Mouse (Mus musculus) CH12.LX (cell line): ENCODE data around the gene 6430550D23Rik. TPM values are rescaled to one million over a fixed set of nuclear protein-coding genes. Genes with fewer than 3 reads are reported as not detected.

Source experiments
- DNase-seq: peaks from one replicate; pipeline ENCODE4 v3.0.0-alpha.2; 2013; ENCODE audit errors: extremely low read depth
- H3K27ac ChIP-seq: 2 replicates; pipeline ENCODE4 v1.5.1; 2012; ENCODE audit warnings: low read depth, mild to moderate bottlenecking, control low read depth, moderate library complexity; ENCODE audit not compliant: insufficient read depth
- H3K27me3 ChIP-seq: replicated peaks from 2 replicates; pipeline ENCODE3; 2012; ENCODE audit warnings: inconsistent platforms
- H3K36me3 ChIP-seq, 2 experiments: replicated peaks in 1 of 2; 2 replicates each; pipeline versions ENCODE3 to v1.6.1; 2012; ENCODE audit warnings: inconsistent platforms in 1 of 2, low read length in 1 of 2, mild to moderate bottlenecking in 1 of 2, mixed read lengths in 1 of 2, moderate library complexity in 1 of 2; ENCODE audit not compliant: control insufficient read depth in 1 of 2, insufficient read depth in 1 of 2
- H3K4me1 ChIP-seq, 2 experiments: 2 replicates each; pipeline ENCODE4 v1.6.1; 2012; ENCODE audit warnings: inconsistent platforms in 1 of 2, moderate library complexity in 1 of 2; ENCODE audit not compliant: insufficient read depth in 2 of 2, control insufficient read depth in 1 of 2
- H3K4me2 ChIP-seq: 2 replicates; pipeline ENCODE4 v1.6.1; 2012; ENCODE audit warnings: low read depth, mild to moderate bottlenecking, control low read depth; ENCODE audit not compliant: poor library complexity, insufficient read depth, severe bottlenecking
- H3K4me3 ChIP-seq, 3 experiments: fragments of 150-350 bp in 1 of 3; sonication (generic) in 1 of 3; replicated peaks in 1 of 3; 2 replicates each; pipeline versions ENCODE3 to v1.5.1; 2011 to 2012; ENCODE audit warnings: low read depth in 2 of 3, low read length in 2 of 3, mild to moderate bottlenecking in 2 of 3, moderate library complexity in 2 of 3, control low read depth in 1 of 3, improper control_type of control experiment in 1 of 3, inconsistent platforms in 1 of 3, mixed read lengths in 1 of 3; ENCODE audit not compliant: poor library complexity in 1 of 3
- H3K79me2 ChIP-seq: replicated peaks from 2 replicates; pipeline ENCODE4 v1.6.1; 2012; ENCODE audit warnings: mild to moderate bottlenecking, moderate library complexity; ENCODE audit not compliant: control insufficient read depth, poor library complexity, insufficient read depth, severe bottlenecking; ENCODE audit errors: extremely low read depth
- H3K9ac ChIP-seq: 2 replicates; pipeline ENCODE4 v1.6.1; 2012; ENCODE audit warnings: low read depth, mild to moderate bottlenecking, control low read depth, moderate library complexity; ENCODE audit not compliant: insufficient read depth
- H3K9me3 ChIP-seq: replicated peaks from 2 replicates; pipeline ENCODE3; 2012; ENCODE audit warnings: low read length, inconsistent platforms, mixed read lengths
- CHD1 ChIP-seq: IDR thresholded peaks from 2 replicates; pipeline ENCODE4 v1.6.1; 2012; ENCODE audit warnings: low read depth, low read length, improper control_type of control experiment, inconsistent platforms
- CTCF ChIP-seq, 2 experiments: IDR thresholded peaks in 1 of 2; conservative IDR thresholded peaks in 1 of 2; 2 replicates each; pipeline ENCODE4 v1.5.1; 2011 to 2012; ENCODE audit warnings: low read depth in 2 of 2, low read length in 2 of 2, improper control_type of control experiment in 1 of 2, inconsistent platforms in 1 of 2, mild to moderate bottlenecking in 1 of 2, moderate library complexity in 1 of 2
- ETS1 ChIP-seq: conservative IDR thresholded peaks from 2 replicates; pipeline ENCODE4 v1.6.1; 2012; ENCODE audit warnings: low read depth, mild to moderate bottlenecking, inconsistent platforms, low read length, improper control_type of control experiment, moderate library complexity
- GABPA ChIP-seq: IDR thresholded peaks from 2 replicates; pipeline ENCODE4 v1.6.1; 2012; ENCODE audit warnings: low read depth, low read length, improper control_type of control experiment, inconsistent platforms; ENCODE audit not compliant: insufficient replicate concordance
- IRF4 ChIP-seq: IDR thresholded peaks from 2 replicates; pipeline ENCODE4 v1.6.1; 2014; ENCODE audit warnings: low read depth, mild to moderate bottlenecking, inconsistent platforms, low read length, improper control_type of control experiment
- JUND ChIP-seq: conservative IDR thresholded peaks from 2 replicates; pipeline ENCODE4 v1.6.1; 2011; ENCODE audit warnings: low read depth, low read length, improper control_type of control experiment
- KAT2A ChIP-seq: IDR thresholded peaks from 2 replicates; pipeline ENCODE4 v1.6.1; 2012; ENCODE audit warnings: low read length, improper control_type of control experiment, inconsistent platforms; ENCODE audit not compliant: insufficient replicate concordance
- MAFK ChIP-seq: IDR thresholded peaks from 2 replicates; pipeline ENCODE4 v1.6.1; 2011; ENCODE audit warnings: low read length, improper control_type of control experiment; ENCODE audit not compliant: insufficient replicate concordance
- MXI1 ChIP-seq: IDR thresholded peaks from 2 replicates; pipeline ENCODE4 v1.6.1; 2011; ENCODE audit warnings: mild to moderate bottlenecking, low read depth, low read length, improper control_type of control experiment
- MYC ChIP-seq: IDR thresholded peaks from 2 replicates; pipeline ENCODE4 v1.6.1; 2011; ENCODE audit warnings: low read depth, mild to moderate bottlenecking, improper control_type of control experiment, low read length
- NELFE ChIP-seq: IDR thresholded peaks from 2 replicates; pipeline ENCODE4 v1.6.1; 2011; ENCODE audit warnings: low read depth, low read length, improper control_type of control experiment
- NRF1 ChIP-seq: IDR thresholded peaks from 2 replicates; pipeline ENCODE4 v1.6.1; 2014; ENCODE audit warnings: low read depth, mild to moderate bottlenecking, inconsistent platforms, low read length, improper control_type of control experiment, moderate library complexity
- PAX5 ChIP-seq: IDR thresholded peaks from 2 replicates; pipeline ENCODE4 v1.6.1; 2012; ENCODE audit warnings: low read length, inconsistent platforms, mixed read lengths
- POLR2AphosphoS2 ChIP-seq: IDR thresholded peaks from 2 replicates; pipeline ENCODE4 v1.6.1; 2011; ENCODE audit warnings: low read depth, low read length, improper control_type of control experiment
- SMC3 ChIP-seq: IDR thresholded peaks from 2 replicates; pipeline ENCODE4 v1.6.1; 2011; ENCODE audit warnings: low read depth, low read length, improper control_type of control experiment
- TCF12 ChIP-seq: IDR thresholded peaks from 2 replicates; pipeline ENCODE4 v1.6.1; 2014; ENCODE audit warnings: low read depth, mild to moderate bottlenecking, inconsistent platforms, low read length, improper control_type of control experiment
- UBTF ChIP-seq: IDR thresholded peaks from 2 replicates; pipeline ENCODE4 v1.6.1; 2012; ENCODE audit warnings: low read depth, mild to moderate bottlenecking, inconsistent platforms, low read length, improper control_type of control experiment, moderate library complexity
- USF2 ChIP-seq: conservative IDR thresholded peaks from 2 replicates; pipeline ENCODE4 v1.6.1; 2011; ENCODE audit warnings: low read depth, low read length, improper control_type of control experiment
- ZKSCAN1 ChIP-seq: IDR thresholded peaks from 2 replicates; pipeline ENCODE4 v1.6.1; 2012; ENCODE audit warnings: low read depth, inconsistent platforms, low read length, improper control_type of control experiment, borderline replicate concordance
- ZNF384 ChIP-seq: IDR thresholded peaks from 2 replicates; pipeline ENCODE4 v1.6.1; 2012; ENCODE audit warnings: low read depth, low read length, improper control_type of control experiment, inconsistent platforms
- dilution Hi-C: fragments of 300-500 bp; cut with MboI; formaldehyde crosslinking; loops from 2 replicates; pipeline ENCODE4 v1.14.3; 2020; ENCODE audit warnings: low sequenced_read_pairs; ENCODE audit not compliant: extremely low pct_unique_long_range_greater_than_20kb, extremely low pct_ligation_motif_present
- in situ Hi-C: fragments of 300-500 bp; cut with MboI; formaldehyde crosslinking; loops from 3 replicates; pipeline ENCODE4 v1.14.3; 2019; ENCODE audit warnings: low sequenced_read_pairs, low pct_ligation_motif_present, low pct_unique_long_range_greater_than_20kb, mixed read lengths
- polyA plus RNA-seq: library from polyadenylated mRNA; unstranded; fragments of >175 nt; gene quantifications from 2 replicates; pipeline ENCODE4 v1.2.1, GENCODE M21; 2012; ENCODE audit warnings: low read depth; ENCODE audit not compliant: insufficient read length
- total RNA-seq, 2 experiments: library from RNA; depleted of rRNA; stranded (reverse); fragments of 300-350 nt in 1 of 2; fragments of >200 nt in 1 of 2; gene quantifications; 2 replicates each; pipeline ENCODE4 v1.2.3; 2012 to 2014

6430550D23Rik gene
- total and polyA plus RNA-seq, 3 experiments, result 0.78 to 1.4 (median 0.81) TPM

DNA sequence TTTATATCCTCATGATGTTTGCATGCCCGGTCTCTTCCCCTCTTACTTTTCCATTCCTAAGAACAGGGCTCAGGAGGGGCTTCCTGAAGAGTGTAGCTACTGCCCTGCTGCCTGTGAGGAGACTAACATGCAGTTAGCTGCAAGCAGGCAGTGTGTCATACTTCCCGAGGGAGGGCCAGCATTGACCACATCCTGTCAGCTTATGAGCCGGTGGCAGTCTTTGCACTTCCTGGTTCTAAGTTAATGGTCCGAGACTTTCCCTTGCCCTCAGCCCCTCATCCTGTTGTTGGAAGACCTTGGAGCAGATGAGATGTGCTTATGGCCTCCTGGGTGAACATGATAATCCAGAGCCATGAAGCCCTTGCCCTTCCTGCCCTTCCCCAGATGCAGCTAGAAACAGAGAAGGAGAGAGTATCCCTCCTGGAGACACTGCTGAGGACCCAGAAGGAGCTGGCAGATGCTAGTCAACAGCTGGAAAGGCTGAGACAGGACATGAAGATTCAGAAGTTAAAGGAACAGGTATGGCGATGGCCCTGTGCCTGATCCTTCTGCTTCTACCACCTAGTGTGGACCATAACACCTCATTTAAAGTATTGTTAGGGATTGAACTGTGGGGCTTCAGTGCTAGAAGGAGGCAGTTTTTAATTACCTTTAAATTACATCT, 28.3 kb downstream of the 6430550D23Rik start (continued):
- TF ChIP-seq GABPA (no peak), POLR2AphosphoS2 (0 out of 2 replicates have a peak, but pooled peaks have one; percentile 38), SMC3 (no peak), NRF1 (no peak), UBTF (no peak), ZKSCAN1 (no peak), ETS1 (peak; percentile 59), JUND (peak; percentile 48; the same call in 1 of the 2 replicates), ZNF384 (no peak), IRF4 (peak; percentile 49), NELFE (peak; percentile 81), MAFK (no peak), MYC (peak; percentile 63; the same call in 1 of the 2 replicates), MXI1 (peak; percentile 87), TCF12 (peak; percentile 93), PAX5 (no peak), CTCF (conservative IDR thresholded peaks at IDR 0.05 in 1 of 2, IDR thresholded peaks at IDR 0.05 in 1 of 2; ENCODE audit: low read depth in 2 of 2, low read length in 2 of 2) (no peak), CHD1 (no peak), KAT2A (peak; percentile 63; the same call in 1 of the 2 replicates)

DNA sequence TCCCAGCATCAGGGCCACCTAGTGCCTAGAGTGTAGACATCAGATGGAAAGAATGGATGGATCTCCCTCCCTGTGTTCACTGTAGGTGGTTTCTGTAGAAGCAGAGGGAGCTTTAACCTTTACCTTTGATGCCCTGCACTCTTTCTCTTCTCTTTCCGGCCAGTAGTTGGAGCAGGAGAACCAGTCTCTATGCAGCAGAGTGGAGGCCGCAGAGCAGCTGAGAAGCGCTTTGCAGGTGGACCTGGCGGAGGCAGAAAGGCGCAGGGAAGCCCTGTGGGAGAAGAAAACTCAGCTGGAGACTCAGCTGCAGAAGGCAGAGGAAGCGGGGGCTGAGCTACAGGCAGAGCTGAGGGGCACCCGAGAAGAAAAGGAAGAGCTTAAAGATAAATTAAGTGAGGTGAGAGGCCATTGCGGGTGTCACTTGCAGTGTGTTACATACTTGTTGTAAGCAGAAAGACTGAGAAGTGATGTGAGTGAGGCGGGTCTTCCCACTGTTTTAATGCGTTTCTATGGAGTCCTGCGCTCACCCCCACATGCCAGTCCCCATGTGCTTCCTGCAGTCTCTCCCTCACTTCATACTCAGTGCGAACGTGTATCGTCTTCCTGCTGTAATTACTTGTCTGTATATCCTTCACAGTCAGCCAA, 33.6 kb downstream of the 6430550D23Rik start:
- H3K4me3 ChIP-seq, result no peak overlapping the region
- no peak overlapping the region for H3K27ac ChIP-seq
- H3K36me3 ChIP-seq, result peaks cover 56 to 73% of the 10 kb centered on the region in 2 experiments
- DNase-seq, result no peak
- H3K9ac ChIP-seq, result no peak overlapping the region
- no peak overlapping the region for H3K4me2 ChIP-seq
- H3K9me3 ChIP-seq, result no peaks in the 10 kb centered on the region
- TF ChIP-seq ZKSCAN1, result no peak
- TF ChIP-seq USF2, result no peak
- peak in 1 of 2 experiments; percentile 34; a peak in 1 of 4 replicates for TF ChIP-seq CTCF (conservative IDR thresholded peaks at IDR 0.05 in 1 of 2, IDR thresholded peaks at IDR 0.05 in 1 of 2; ENCODE audit: low read depth in 2 of 2, low read length in 2 of 2)
- in situ Hi-C loops, result no loop called here
- peaks cover 0 to 43% of the 10 kb centered on the region in 2 experiments; a peak in 2 of 4 replicates for H3K4me1 ChIP-seq
- no peaks in the 10 kb centered on the region for H3K27me3 ChIP-seq
- dilution Hi-C loops, result no loop called here
- no peaks in the 10 kb centered on the region for H3K79me2 ChIP-seq
